Mouse (Mus musculus) lung, postnatal 0 days (tissue): ENCODE results near the gene Dip2b.

Source experiments
- CTCF ChIP-seq: IDR thresholded peaks from 2 replicates; pipeline ENCODE4 v1.5.1; 2016; ENCODE audit warnings: antibody characterized with exemption, mild to moderate bottlenecking
- EP300 ChIP-seq: IDR thresholded peaks from 2 replicates; pipeline ENCODE4 v1.6.1; 2016; ENCODE audit warnings: antibody characterized with exemption, mild to moderate bottlenecking, control low read depth

DNA sequence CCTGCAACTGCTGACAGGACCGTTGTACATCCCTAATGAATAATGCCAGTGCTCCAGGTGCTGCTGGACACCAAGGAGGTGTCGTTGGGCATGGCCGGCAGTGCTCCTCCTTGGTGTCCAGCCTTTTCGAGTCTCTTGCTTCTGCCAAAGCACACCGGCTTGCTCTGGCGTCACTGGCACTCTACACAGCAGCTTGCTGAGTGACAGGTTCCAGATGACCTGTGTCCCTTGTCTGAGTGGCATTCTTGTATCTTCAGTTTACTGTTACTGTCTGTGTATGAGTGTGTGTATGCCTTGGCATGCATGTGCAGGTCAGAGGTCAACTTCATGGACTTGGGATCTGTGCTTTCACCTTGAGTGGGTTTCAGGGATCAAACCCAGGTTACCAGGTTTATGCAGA lies 83.0 kb downstream of the Dip2b start:
- TF ChIP-seq CTCF (no peak), EP300 (no peak)
